Mouse (Mus musculus): Measurements from ENCODE around the gene Dhdh. TPM values are rescaled to one million over a fixed set of nuclear protein-coding genes. Genes with fewer than 3 reads are reported as not detected.

The Dhdh gene
- polyA plus RNA-seq, 1 experiment from 2014 or later, result 3.4 TPM

Small RNA genes lying within 50 kb of the gene (microRNA-seq; reads per million reads assigned to microRNA genes)
- gene Gm22133, result not detected

Other genes with a start within 250 kb of the Dhdh start
- gene Cd37, start 249.7 kb downstream of the Dhdh start, polyA plus RNA-seq (2015; fragmentation: Nextera tagmentation; extraction: Ambion mirVana), result 3.1 and 3.8 TPM in 2 replicates
- 0.16 TPM in 1 of 2 replicates, not detected in the other for gene Slc6a16, start 247.7 kb downstream of the Dhdh start, polyA plus RNA-seq (2015; fragmentation: Nextera tagmentation; extraction: Ambion mirVana)
- gene Slc6a21, start 211.3 kb downstream of the Dhdh start, polyA plus RNA-seq (2015; fragmentation: Nextera tagmentation; extraction: Ambion mirVana), result 0.09 TPM in 1 of 2 replicates, not detected in the other
- gene Trpm4, start 155.0 kb downstream of the Dhdh start, polyA plus RNA-seq (2015; fragmentation: Nextera tagmentation; extraction: Ambion mirVana), result 19.1 and 20.0 TPM in 2 replicates
- gene Hrc, start 153.5 kb downstream of the Dhdh start, polyA plus RNA-seq (2015; fragmentation: Nextera tagmentation; extraction: Ambion mirVana), result 1.7 and 2.3 TPM in 2 replicates
- gene Ppfia3, start 121.8 kb downstream of the Dhdh start, polyA plus RNA-seq (2015; fragmentation: Nextera tagmentation; extraction: Ambion mirVana), result 3.1 TPM in 2 replicates
- 0.60 and 0.92 TPM in 2 replicates for gene Lin7b, start 118.2 kb downstream of the Dhdh start, polyA plus RNA-seq (2015; fragmentation: Nextera tagmentation; extraction: Ambion mirVana)
- gene Snrnp70, start 93.1 kb downstream of the Dhdh start, polyA plus RNA-seq (2015; fragmentation: Nextera tagmentation; extraction: Ambion mirVana), result 224 and 229 TPM in 2 replicates
- not detected in 2 replicates for gene Kcna7, start 83.2 kb downstream of the Dhdh start, polyA plus RNA-seq (2015; fragmentation: Nextera tagmentation; extraction: Ambion mirVana)
- gene Ntf5, start 75.1 kb downstream of the Dhdh start, polyA plus RNA-seq (2015; fragmentation: Nextera tagmentation; extraction: Ambion mirVana), result 3.5 TPM in 2 replicates
- 0.25 and 0.70 TPM in 2 replicates for gene Lhb, start 68.0 kb downstream of the Dhdh start, polyA plus RNA-seq (2015; fragmentation: Nextera tagmentation; extraction: Ambion mirVana)
- gene Gys1, start 54.0 kb downstream of the Dhdh start, polyA plus RNA-seq (2015; fragmentation: Nextera tagmentation; extraction: Ambion mirVana), result 42.7 and 46.7 TPM in 2 replicates
- 161 and 173 TPM in 2 replicates for gene Ruvbl2, start 50.7 kb downstream of the Dhdh start, polyA plus RNA-seq (2015; fragmentation: Nextera tagmentation; extraction: Ambion mirVana)
- 5,197 and 5,279 TPM in 2 replicates for gene Ftl1, start 28.9 kb downstream of the Dhdh start, polyA plus RNA-seq (2015; fragmentation: Nextera tagmentation; extraction: Ambion mirVana)
- 161 and 176 TPM in 2 replicates for gene Bax, start 21.9 kb downstream of the Dhdh start, polyA plus RNA-seq (2015; fragmentation: Nextera tagmentation; extraction: Ambion mirVana)
- gene Tulp2, start 6.9 kb downstream of the Dhdh start, polyA plus RNA-seq (2015; fragmentation: Nextera tagmentation; extraction: Ambion mirVana), result 0.33 and 0.74 TPM in 2 replicates
- not detected in 2 replicates for gene Gm45808, start 2.0 kb downstream of the Dhdh start, polyA plus RNA-seq (2015; fragmentation: Nextera tagmentation; extraction: Ambion mirVana)
- gene Nucb1, start 21.6 kb upstream of the Dhdh start, polyA plus RNA-seq (2015; fragmentation: Nextera tagmentation; extraction: Ambion mirVana), result 230 and 238 TPM in 2 replicates
- gene Ppp1r15a, start 37.5 kb upstream of the Dhdh start, polyA plus RNA-seq (2015; fragmentation: Nextera tagmentation; extraction: Ambion mirVana), result 21.9 and 22.9 TPM in 2 replicates
- gene Plekha4, start 37.5 kb upstream of the Dhdh start, polyA plus RNA-seq (2015; fragmentation: Nextera tagmentation; extraction: Ambion mirVana), result 2.2 and 3.3 TPM in 2 replicates
- 1.5 and 1.7 TPM in 2 replicates for gene Hsd17b14, start 66.1 kb upstream of the Dhdh start, polyA plus RNA-seq (2015; fragmentation: Nextera tagmentation; extraction: Ambion mirVana)
- gene Bcat2, start 81.3 kb upstream of the Dhdh start, polyA plus RNA-seq (2015; fragmentation: Nextera tagmentation; extraction: Ambion mirVana), result 57.7 and 62.5 TPM in 2 replicates
- gene Fgf21, start 126.7 kb upstream of the Dhdh start, polyA plus RNA-seq (2015; fragmentation: Nextera tagmentation; extraction: Ambion mirVana), result 0.42 TPM in 1 of 2 replicates, not detected in the other
- 0.47 and 0.49 TPM in 2 replicates for gene Fut1, start 128.5 kb upstream of the Dhdh start, polyA plus RNA-seq (2015; fragmentation: Nextera tagmentation; extraction: Ambion mirVana)
- 0.15 and 0.29 TPM in 2 replicates for gene Izumo1, start 133.0 kb upstream of the Dhdh start, polyA plus RNA-seq (2015; fragmentation: Nextera tagmentation; extraction: Ambion mirVana)
- 32.4 and 33.3 TPM in 2 replicates for gene Rasip1, start 138.7 kb upstream of the Dhdh start, polyA plus RNA-seq (2015; fragmentation: Nextera tagmentation; extraction: Ambion mirVana)
- 7.7 and 9.5 TPM in 2 replicates for gene Mamstr, start 151.2 kb upstream of the Dhdh start, polyA plus RNA-seq (2015; fragmentation: Nextera tagmentation; extraction: Ambion mirVana)
- 0.57 and 0.69 TPM in 2 replicates for gene Fut2, start 177.6 kb upstream of the Dhdh start, polyA plus RNA-seq (2015; fragmentation: Nextera tagmentation; extraction: Ambion mirVana)
- 0.52 and 0.69 TPM in 2 replicates for gene Ntn5, start 195.2 kb upstream of the Dhdh start, polyA plus RNA-seq (2015; fragmentation: Nextera tagmentation; extraction: Ambion mirVana)
- 0.21 and 0.42 TPM in 2 replicates for gene Sec1, start 205.6 kb upstream of the Dhdh start, polyA plus RNA-seq (2015; fragmentation: Nextera tagmentation; extraction: Ambion mirVana)
- 2.4 and 4.6 TPM in 2 replicates for gene Car11, start 211.0 kb upstream of the Dhdh start, polyA plus RNA-seq (2015; fragmentation: Nextera tagmentation; extraction: Ambion mirVana)
- 2.7 and 3.1 TPM in 2 replicates for gene Dbp, start 216.3 kb upstream of the Dhdh start, polyA plus RNA-seq (2015; fragmentation: Nextera tagmentation; extraction: Ambion mirVana)
- 1,016 and 1,098 TPM in 2 replicates for gene Rpl18, start 226.7 kb upstream of the Dhdh start, polyA plus RNA-seq (2015; fragmentation: Nextera tagmentation; extraction: Ambion mirVana)
- gene Sphk2, start 229.2 kb upstream of the Dhdh start, polyA plus RNA-seq (2015; fragmentation: Nextera tagmentation; extraction: Ambion mirVana), result 26.4 and 26.5 TPM in 2 replicates
- 1.4 and 1.5 TPM in 2 replicates for gene Fam83e, start 232.4 kb upstream of the Dhdh start, polyA plus RNA-seq (2015; fragmentation: Nextera tagmentation; extraction: Ambion mirVana)
- not detected in 2 replicates for gene Spaca4, start 237.0 kb upstream of the Dhdh start, polyA plus RNA-seq (2015; fragmentation: Nextera tagmentation; extraction: Ambion mirVana)